Mouse (Mus musculus) liver, adult 2 months (tissue): ENCODE results near the gene Nampt.

Experiments
- CTCF ChIP-seq: fragments of 200-500 bp; IDR thresholded peaks from 2 replicates; pipeline ENCODE4 v1.5.1; 2011; ENCODE audit warnings: low read depth, low read length, control low read depth
- POLR2A ChIP-seq: fragments of 200-500 bp; IDR thresholded peaks from 2 replicates; pipeline ENCODE4 v1.6.1; 2011; ENCODE audit warnings: low read length, control low read depth; ENCODE audit not compliant: insufficient read depth; ENCODE audit errors: extremely low read depth

DNA sequence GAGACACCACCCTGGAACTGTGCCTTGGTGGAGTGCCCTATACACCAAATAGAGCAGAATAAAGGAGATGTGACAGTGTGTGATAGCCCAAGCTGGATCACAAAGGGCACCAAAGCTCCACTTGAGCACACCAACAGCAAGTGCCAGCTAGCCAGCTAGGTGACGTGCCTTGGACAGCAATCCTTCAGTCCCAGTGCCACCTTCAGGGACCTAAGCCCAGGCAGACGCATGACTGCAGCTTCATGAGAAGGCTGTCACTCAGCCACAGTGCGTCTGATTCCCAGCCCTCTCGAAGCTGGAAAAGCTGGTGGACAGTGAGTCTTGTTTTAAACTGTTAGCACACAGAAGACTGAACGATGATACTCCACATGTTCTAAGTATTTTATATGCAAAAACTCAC, 70.5 kb downstream of the Nampt start:
- no peak for TF ChIP-seq CTCF
- TF ChIP-seq POLR2A: no peak
